Comparison of ENCODE assay signal across 8 mouse cellular contexts in genomic region chr2:178414261-178415149, GRCm38 (mm10). TPM values are rescaled to one million over a fixed set of nuclear protein-coding genes. Genes with fewer than 3 reads are reported as not detected.
DNase-seq lines count a peak whose midpoint lies in the region; ATAC-seq and TF ChIP-seq lines count a peak whose summit lies in the region.

Gene Ppp1r3d (minus strand): TSS chr2:178414472.
Gene Fam217b (plus strand): TSS chr2:178414524.

- H3K9ac ChIP-seq in lung, embryonic 15.5 days: peak within 1 kb of the TSS; percentile 21

- no peak for TF ChIP-seq POLR2A in olfactory bulb, adult 2 months (IDR thresholded peaks at IDR 0.05; ENCODE audit: insufficient read depth, low read depth, low read length)

- 0 out of 2 replicates have a peak, but pooled peaks cover 6% of the 10 kb centered on the region for H3K36me3 ChIP-seq in lung, embryonic 15.5 days

- no peaks in the 10 kb centered on the region for H3K9me3 ChIP-seq in lung, embryonic 15.5 days

- TF ChIP-seq CTCF in olfactory bulb, adult 2 months (IDR thresholded peaks at IDR 0.05; ENCODE audit: insufficient read depth, low read depth, low read length): no peak

- ATAC-seq in frontal cortex, adult (ENCODE audit: low TSS enrichment): peak; percentile 49
- ATAC-seq in hematopoietic stem cell, adult 5-6 weeks (replicated peaks in 1 of 2; ENCODE audit: insufficient read depth in 1 of 2, low FRiP score in 2 of 2, low TSS enrichment in 1 of 2, low read depth in 1 of 2, poor library complexity in 2 of 2, severe bottlenecking in 2 of 2): peak; percentile 71 to 80
- peak; percentile 79 for ATAC-seq in lung, embryonic 15.5 days (ENCODE audit: borderline replicate concordance, extremely low read depth, low FRiP score, low TSS enrichment)
- ATAC-seq in erythroid progenitor cell, adult 5-6 weeks (replicated peaks; ENCODE audit: low FRiP score, poor library complexity, severe bottlenecking): no peak

- under 1% methylated on average over 65 of the region's 74 CpGs for WGBS in lung, embryonic 15.5 days
- under 1% methylated on average over 74 of the region's 74 CpGs for WGBS in olfactory bulb, adult 2 months

- H3K4me2 ChIP-seq in lung, embryonic 15.5 days: peak within 1 kb of the TSS; percentile 79

- peak; percentile 34 to 51 for DNase-seq in adrenal gland, adult 18-20 months (ENCODE audit: low spot score in 2 of 2)
- peak; percentile 18 for DNase-seq in cerebellum, adult 8-10 months
- peak; percentile 56 to 67 for DNase-seq in layer of hippocampus, postnatal 10 days (ENCODE audit: low spot score in 2 of 2)

- H3K27ac ChIP-seq in lung, embryonic 15.5 days: peak within 1 kb of the TSS; percentile 29; the same call in 1 of the 2 replicates
- peak within 1 kb of the TSS; percentile 48 for H3K27ac ChIP-seq in olfactory bulb, adult 2 months (ENCODE audit: insufficient read depth, low read depth, low read length)

- peaks cover 49% of the 10 kb centered on the region for H3K4me1 ChIP-seq in lung, embryonic 15.5 days
- H3K4me1 ChIP-seq in olfactory bulb, adult 2 months (ENCODE audit: control insufficient read depth, insufficient read depth, low read length): peaks cover 21% of the 10 kb centered on the region

- peaks cover 22% of the 10 kb centered on the region for H3K27me3 ChIP-seq in lung, embryonic 15.5 days

- H3K4me3 ChIP-seq in lung, embryonic 15.5 days: peak within 1 kb of the TSS; percentile 54
- H3K4me3 ChIP-seq in olfactory bulb, adult 2 months (ENCODE audit: insufficient read depth, low read depth, low read length): peak within 1 kb of the TSS; percentile 62

RNA-seq across cellular contexts. Expression of gene Ppp1r3d, which starts in this region (rescaled TPM):
- total RNA-seq in adrenal gland, adult 18-20 months (2021): 10 to 100 TPM in 1 of 2 experiments, 1 to 10 TPM in 1; 3.6 to 10.9 TPM
- total RNA-seq in hematopoietic stem cell, adult 5-6 weeks (2017): 3.5 and 7.1 TPM in 2 replicates
- 1 to 10 TPM; 9.7 to 9.9 TPM for total RNA-seq in layer of hippocampus, postnatal 10 days (2021)
- 4.1 and 4.4 TPM in 2 replicates for polyA plus RNA-seq in lung, embryonic 15.5 days (2015; fragmentation: Nextera tagmentation; extraction: Ambion mirVana)
- polyA plus RNA-seq in olfactory bulb, adult 2 months (2012; ENCODE audit: insufficient read depth, insufficient read length, low replicate concordance, missing spikeins): not detected in 2 replicates
- total RNA-seq in erythroid progenitor cell, adult 5-6 weeks (2015; ENCODE audit: low replicate concordance): 1.8 and 2.1 TPM in 2 replicates
- total RNA-seq in erythroid progenitor cell, adult 5-6 weeks (2017; ENCODE audit: low replicate concordance): 0.45 and 0.90 TPM in 2 replicates

RNA-seq across cellular contexts. Expression of gene Fam217b, which starts in this region (rescaled TPM):
- 1 to 10 TPM; 3.3 to 6.0 TPM for total RNA-seq in adrenal gland, adult 18-20 months (2021)
- 5.7 and 7.8 TPM in 2 replicates for total RNA-seq in hematopoietic stem cell, adult 5-6 weeks (2017)
- total RNA-seq in layer of hippocampus, postnatal 10 days (2021): 10 to 100 TPM; 27.9 to 30.7 TPM
- 4.1 and 4.5 TPM in 2 replicates for polyA plus RNA-seq in lung, embryonic 15.5 days (2015; fragmentation: Nextera tagmentation; extraction: Ambion mirVana)
- not detected in 2 replicates for polyA plus RNA-seq in olfactory bulb, adult 2 months (2012; ENCODE audit: insufficient read depth, insufficient read length, low replicate concordance, missing spikeins)
- total RNA-seq in erythroid progenitor cell, adult 5-6 weeks (2015; ENCODE audit: low replicate concordance): 1.1 and 1.7 TPM in 2 replicates
- total RNA-seq in erythroid progenitor cell, adult 5-6 weeks (2017; ENCODE audit: low replicate concordance): 0.76 and 1.4 TPM in 2 replicates
